Mouse (Mus musculus) erythroblast, adult 5-6 weeks (primary cell): ENCODE measurements around the gene Fam78b. TPM values are rescaled to one million over a fixed set of nuclear protein-coding genes. Genes with fewer than 3 reads are reported as not detected.

Experiments
- ATAC-seq: replicated peaks from 2 replicates; pipeline ENCODE4 v1.8.0; 2016; ENCODE audit warnings: moderate number of reproducible peaks, mild to moderate bottlenecking, moderate TSS enrichment, inconsistent platforms; ENCODE audit not compliant: poor library complexity, low FRiP score, severe bottlenecking
- total RNA-seq, 2 experiments: library from RNA; stranded (forward) in 1 of 2; stranded (reverse) in 1 of 2; fragments of 150-400 nt in 1 of 2; fragments of 200-764, 138-1000 nt in 1 of 2; gene quantifications; 2 replicates each; pipeline versions ENCODE4 v1.2.3 to v1.2.4; 2015 to 2017; ENCODE audit warnings: low replicate concordance in 2 of 2

Fam78b gene
- total RNA-seq, 2 experiments from 2014 or later: not detected

GRCm38 (mm10) chr1:167084330-167084729 is 83.1 kb downstream of the Fam78b start:
- no peak for ATAC-seq

- ATAC-seq: no peak
These were observed 84.2 kb downstream of the Fam78b start for GRCm38 (mm10) chr1:167085461-167085860.

GRCm38 (mm10) chr1:167090466-167090865 is 89.2 kb downstream of the Fam78b start:
- ATAC-seq: no peak

- no peak for ATAC-seq
These were observed 92.3 kb downstream of the Fam78b start for GRCm38 (mm10) chr1:167093551-167093950.

GRCm38 (mm10) chr1:167094589-167095148 is 93.5 kb downstream of the Fam78b start:
- ATAC-seq: no peak

GRCm38 (mm10) chr1:167098741-167099140 is 97.5 kb downstream of the Fam78b start:
- ATAC-seq: no peak

GRCm38 (mm10) chr1:167102046-167102445 is 100.8 kb downstream of the Fam78b start:
- ATAC-seq: no peak

GRCm38 (mm10) chr1:167102566-167102965 is 101.3 kb downstream of the Fam78b start:
- no peak for ATAC-seq

- no peak for ATAC-seq
These were observed 103.9 kb downstream of the Fam78b start for GRCm38 (mm10) chr1:167104956-167105626.

- no peak for ATAC-seq
These were observed 104.7 kb downstream of the Fam78b start for GRCm38 (mm10) chr1:167105916-167106315.

- ATAC-seq: no peak
These were observed 107.8 kb downstream of the Fam78b start for GRCm38 (mm10) chr1:167108973-167109509.

GRCm38 (mm10) chr1:167114363-167115050 is 113.3 kb downstream of the Fam78b start:
- no peak for ATAC-seq

GRCm38 (mm10) chr1:167115121-167115520 is 113.9 kb downstream of the Fam78b start:
- ATAC-seq: no peak

GRCm38 (mm10) chr1:167116733-167117132 is 115.5 kb downstream of the Fam78b start:
- no peak for ATAC-seq

- no peak for ATAC-seq
These were observed 117.8 kb downstream of the Fam78b start for GRCm38 (mm10) chr1:167118971-167119370.

- no peak for ATAC-seq
These were observed 118.2 kb downstream of the Fam78b start for GRCm38 (mm10) chr1:167119439-167119838.

- no peak for ATAC-seq
These were observed 121.2 kb downstream of the Fam78b start for GRCm38 (mm10) chr1:167122436-167122835.

GRCm38 (mm10) chr1:167123551-167123950 is 122.3 kb downstream of the Fam78b start:
- ATAC-seq: no peak

GRCm38 (mm10) chr1:167125870-167126269 is 124.7 kb downstream of the Fam78b start:
- ATAC-seq: no peak

GRCm38 (mm10) chr1:167126292-167126691 is 125.1 kb downstream of the Fam78b start:
- ATAC-seq: no peak

GRCm38 (mm10) chr1:167135748-167136147 is 134.5 kb downstream of the Fam78b start:
- no peak for ATAC-seq
